Mouse (Mus musculus) olfactory bulb, adult 2 months (tissue): ENCODE measurements around the gene Frmd4b.

Experiments
- CTCF ChIP-seq: fragments of 200-500 bp; IDR thresholded peaks from 2 replicates; pipeline ENCODE4 v1.5.1; 2012; ENCODE audit warnings: low read depth, mild to moderate bottlenecking, low read length, moderate library complexity; ENCODE audit not compliant: insufficient read depth
- POLR2A ChIP-seq: fragments of 200-500 bp; IDR thresholded peaks from 2 replicates; pipeline ENCODE4 v1.6.1; 2012; ENCODE audit warnings: mild to moderate bottlenecking, low read depth, low read length, moderate library complexity; ENCODE audit not compliant: insufficient read depth

GRCm38 (mm10) chr6:97322126-97322525 lies 295.2 kb downstream of the Frmd4b start:
- TF ChIP-seq CTCF (no peak), POLR2A (no peak)
